9 mouse cellular contexts compared by ENCODE assay signal in genomic region chr7:88206914-88207710, GRCm38 (mm10).
DNase-seq lines count a peak whose midpoint lies in the region; ATAC-seq lines count a peak whose summit lies in the region.
"Had no signal": no experiment of that assay in that cellular context is flagged by ENCODE, and none has a peak within 500 bp of the region (broad histone marks: within the 10 kb centered on the region; RNA-seq: fewer than 3 reads in every experiment).

No protein-coding gene starts in this region.

- H3K4me1 ChIP-seq in heart, embryonic 16.5 days (ENCODE audit: control insufficient read depth, insufficient read depth, low read length) = no peaks in the 10 kb centered on the region; the same call in 1 of the 2 replicates
- H3K4me1 ChIP-seq in hindbrain, embryonic 11.5 days (replicated peaks; ENCODE audit: control insufficient read depth, insufficient read depth, low read length) = no peaks in the 10 kb centered on the region
- H3K4me1 ChIP-seq in midbrain, embryonic 13.5 days (replicated peaks) = peaks cover 10% of the 10 kb centered on the region
- H3K4me1 ChIP-seq: heart, embryonic 13.5 days had no signal

- no peak overlapping the region; the same call in 1 of the 2 replicates for H3K4me2 ChIP-seq in heart, embryonic 16.5 days (ENCODE audit: low read depth, low read length)
- 0 out of 2 replicates have a peak overlapping the region, but pooled peaks have one; percentile 11 for H3K4me2 ChIP-seq in hindbrain, embryonic 11.5 days (replicated peaks; ENCODE audit: low read depth, low read length)
- peak overlapping the region; percentile 21 for H3K4me2 ChIP-seq in midbrain, embryonic 13.5 days (replicated peaks)
- H3K4me2 ChIP-seq: heart, embryonic 13.5 days had no signal

- H3K4me3 ChIP-seq in heart, embryonic 16.5 days (ENCODE audit: low read length) = no peak overlapping the region
- no peak overlapping the region for H3K4me3 ChIP-seq in hindbrain, embryonic 11.5 days (ENCODE audit: low read depth, low read length)
- H3K4me3 ChIP-seq in midbrain, embryonic 13.5 days (replicated peaks) = no peak overlapping the region
- H3K4me3 ChIP-seq: heart, embryonic 13.5 days had no signal

- H3K36me3 ChIP-seq in heart, embryonic 16.5 days (ENCODE audit: control insufficient read depth, insufficient read depth) = no peaks in the 10 kb centered on the region
- no peaks in the 10 kb centered on the region for H3K36me3 ChIP-seq in hindbrain, embryonic 11.5 days (ENCODE audit: control insufficient read depth, insufficient read depth, low read length)
- no peaks in the 10 kb centered on the region for H3K36me3 ChIP-seq in midbrain, embryonic 13.5 days
- H3K36me3 ChIP-seq: heart, embryonic 13.5 days had no signal

- no peak for ATAC-seq in heart, embryonic 16.5 days (replicated peaks; ENCODE audit: extremely low read depth, insufficient read depth, low FRiP score)
- peak; percentile 46 for ATAC-seq in activated CD4-positive, CD25-positive, alpha-beta regulatory T cell, adult 4 months
- peak; percentile 72 for ATAC-seq in hindbrain, embryonic 11.5 days (ENCODE audit: low FRiP score)
- ATAC-seq in midbrain, embryonic 13.5 days = peak; percentile 80
- ATAC-seq in erythroblast, adult 5-6 weeks (replicated peaks; ENCODE audit: low FRiP score, poor library complexity, severe bottlenecking) = no peak

- DNase-seq in heart, postnatal 14 days = no peak
- DNase-seq in hindbrain, embryonic 11.5 days (ENCODE audit: low spot score) = peak; percentile 48
- DNase-seq in adrenal gland, adult 2 months = no peak
- no peak for DNase-seq in cerebellum, adult 11 months

- H3K9me3 ChIP-seq in heart, embryonic 16.5 days (replicated peaks; ENCODE audit: control insufficient read depth, low read length) = no peaks in the 10 kb centered on the region; the same call in 1 of the 2 replicates
- no peaks in the 10 kb centered on the region for H3K9me3 ChIP-seq in hindbrain, embryonic 11.5 days (ENCODE audit: control insufficient read depth, low read length)
- no peaks in the 10 kb centered on the region for H3K9me3 ChIP-seq in midbrain, embryonic 13.5 days
- H3K9me3 ChIP-seq: heart, embryonic 13.5 days had no signal

- 51% methylated on average over 10 of the region's 10 CpGs for WGBS in heart, embryonic 16.5 days
- WGBS in hindbrain, embryonic 11.5 days = 30% methylated on average over 10 of the region's 10 CpGs
- WGBS in midbrain, embryonic 13.5 days = 8% methylated on average over 10 of the region's 10 CpGs

- peak overlapping the region; percentile 57 for H3K27ac ChIP-seq in heart, embryonic 16.5 days (ENCODE audit: low read length)
- no peak overlapping the region for H3K27ac ChIP-seq in hindbrain, embryonic 11.5 days (ENCODE audit: low read depth, low read length)
- H3K27ac ChIP-seq in midbrain, embryonic 13.5 days = peak overlapping the region; percentile 9; the same call in 1 of the 2 replicates
- H3K27ac ChIP-seq: heart, embryonic 13.5 days had no signal

- no peaks in the 10 kb centered on the region for H3K27me3 ChIP-seq in heart, embryonic 16.5 days (ENCODE audit: control insufficient read depth, insufficient read depth, low read length)
- H3K27me3 ChIP-seq in hindbrain, embryonic 11.5 days (ENCODE audit: control insufficient read depth, insufficient read depth, low read length) = no peaks in the 10 kb centered on the region
- no peaks in the 10 kb centered on the region for H3K27me3 ChIP-seq in midbrain, embryonic 13.5 days
- H3K27me3 ChIP-seq: heart, embryonic 13.5 days had no signal

- no peak overlapping the region for H3K9ac ChIP-seq in heart, embryonic 16.5 days (ENCODE audit: low read length)
- H3K9ac ChIP-seq in hindbrain, embryonic 11.5 days (ENCODE audit: low read depth, low read length) = no peak overlapping the region
- H3K9ac ChIP-seq in midbrain, embryonic 13.5 days (replicated peaks) = no peak overlapping the region
- H3K9ac ChIP-seq: heart, embryonic 13.5 days had no signal

- intact Hi-C loops in heart, postnatal 14 days (cut with DNase I) = no loop called here

Comparison
In these comparisons a context has a peak if more than half of its experiments do, and no peak if none do; other contexts are left out.
1. ATAC-seq: peak in activated CD4-positive, CD25-positive, alpha-beta regulatory T cell, adult 4 months (single experiment), hindbrain, embryonic 11.5 days (single experiment) and midbrain, embryonic 13.5 days (single experiment); none in heart, embryonic 16.5 days (single experiment) and erythroblast, adult 5-6 weeks (single experiment).